Mouse (Mus musculus) left cerebral cortex, postnatal 14 days (tissue): Measurements from ENCODE around the gene Adamts10. TPM values are rescaled to one million over a fixed set of nuclear protein-coding genes. Genes with fewer than 3 reads are reported as not detected.

Source experiments
- total RNA-seq, 2 experiments: library from RNA; stranded (reverse); gene quantifications; 2 replicates each; pipeline ENCODE4 v1.2.3; 2021

Adamts10 gene
- total RNA-seq, 2 experiments from 2014 or later: 31.8 to 35.1 TPM

Other genes with a start within 250 kb of the Adamts10 start
- 10 to 100 TPM; 26.1 to 26.5 TPM for gene Zfp955b, start 234.7 kb upstream of the Adamts10 start, total RNA-seq
- 10 to 100 TPM; 16.1 to 18.7 TPM for gene Zfp81, start 165.3 kb upstream of the Adamts10 start, total RNA-seq
- 1 to 10 TPM; 7.3 to 7.6 TPM for gene Zfp101, start 129.6 kb upstream of the Adamts10 start, total RNA-seq
- gene Actl9, start 91.3 kb upstream of the Adamts10 start, total RNA-seq: not detected
- gene Myo1f, start 31.5 kb downstream of the Adamts10 start, total RNA-seq: 1 to 10 TPM; 1.2 to 1.6 TPM
- gene Zfp414, start 104.9 kb downstream of the Adamts10 start, total RNA-seq: 10 to 100 TPM; 44.4 to 45.7 TPM
- gene Pram1, start 113.9 kb downstream of the Adamts10 start, total RNA-seq: under 1 TPM in 1 of 2 experiments, not detected in 1; 0.55 TPM
- 100 to 1,000 TPM; 109 to 116 TPM for gene Hnrnpm, start 162.7 kb downstream of the Adamts10 start, total RNA-seq
- gene March2, start 194.5 kb downstream of the Adamts10 start, total RNA-seq: 10 to 100 TPM; 83.5 to 84.8 TPM
- gene Rab11b, start 236.3 kb downstream of the Adamts10 start, total RNA-seq: 100 to 1,000 TPM; 302 to 341 TPM